Mouse (Mus musculus): ENCODE measurements at regions not wholly inside any gene's neighbourhood (a gene's known extent, or its start where the extent isn't known, plus 50 kb on each side); places are given as distances from the start of the nearest gene placed in this dataset.

- TF ChIP-seq POLR2A (IDR thresholded peaks at IDR 0.05; ENCODE audit: control insufficient read depth, low read depth, low read length) (no peak), CTCF (IDR thresholded peaks at IDR 0.05; ENCODE audit: control insufficient read depth, insufficient read depth, insufficient replicate concordance, low read depth, low read length) (no peak)
Observed at GRCm38 (mm10) chr13:97640236-97640635, 120.2 kb downstream of the Gm10260 start.
